Mouse (Mus musculus): ENCODE results near the gene Nek7. TPM values are rescaled to one million over a fixed set of nuclear protein-coding genes. Genes with fewer than 3 reads are reported as not detected.

Gene Nek7
- total and polyA plus RNA-seq, 3 experiments: 4.7 to 9.1 TPM; not detected in 1

DNA sequence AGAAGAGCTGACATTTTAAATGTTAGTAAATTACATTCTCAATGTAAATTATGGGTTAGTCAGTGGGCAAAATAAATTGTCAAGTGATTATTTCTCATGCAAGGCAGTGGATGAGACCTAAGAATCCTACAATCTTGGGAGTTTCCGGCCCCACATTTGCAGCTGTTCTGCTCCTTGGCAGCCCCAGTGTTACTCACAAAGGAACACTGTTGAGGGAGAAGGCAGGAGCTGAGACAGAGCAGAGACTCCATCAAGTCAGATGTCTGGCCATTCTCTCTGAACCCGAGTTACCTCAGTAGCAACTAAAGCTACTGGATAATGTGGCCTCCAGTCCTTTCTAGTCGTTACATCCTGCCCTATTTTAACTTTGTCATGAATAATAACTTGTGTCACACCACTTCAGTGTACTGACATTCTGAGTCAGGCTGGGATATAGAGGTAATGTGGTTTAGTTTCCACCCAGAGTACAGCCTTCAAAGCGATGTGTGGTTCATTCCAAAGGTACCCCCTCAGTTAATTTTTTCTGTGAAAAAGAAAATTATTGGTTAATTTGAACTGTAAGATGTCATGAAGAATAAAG lies 23.7 kb downstream of the Nek7 start:
- no peak for DNase-seq (ENCODE audit: low read depth, low spot score)
- Histone ChIP-seq H3K9ac (ENCODE audit: control insufficient read depth, low read depth, low read length, poor library complexity, severe bottlenecking) (no peak overlapping the region), H3K27me3 (ENCODE audit: control insufficient read depth in 1 of 2, insufficient read depth in 2 of 2, low read length in 2 of 2) (no peaks in the 10 kb centered on the region), H3K79me2 (ENCODE audit: control insufficient read depth, insufficient read depth, low read length, poor library complexity) (no peaks in the 10 kb centered on the region), H3K4me3 (ENCODE audit: control insufficient read depth in 1 of 2, insufficient read depth in 1 of 2, low read depth in 2 of 2, low read length in 2 of 2) (no peak overlapping the region), H3K4me1 (ENCODE audit: control insufficient read depth in 1 of 2, insufficient read depth in 2 of 2, low read length in 2 of 2) (no peaks in the 10 kb centered on the region), H3K27ac (ENCODE audit: control insufficient read depth, low read depth, low read length) (no peak overlapping the region), H3K9me3 (replicated peaks; ENCODE audit: insufficient read depth, low read length) (no peaks in the 10 kb centered on the region), H3K36me3 (ENCODE audit: control insufficient read depth in 1 of 2, insufficient read depth in 2 of 2, low read length in 2 of 2) (no peaks in the 10 kb centered on the region)
- no peak for TF ChIP-seq TBP (IDR thresholded peaks at IDR 0.05; ENCODE audit: low read depth, low read length)
- no peak for TF ChIP-seq MAX (IDR thresholded peaks at IDR 0.05; ENCODE audit: low read length)
- TF ChIP-seq MAZ (IDR thresholded peaks at IDR 0.05; ENCODE audit: low read depth, low read length): no peak

DNA sequence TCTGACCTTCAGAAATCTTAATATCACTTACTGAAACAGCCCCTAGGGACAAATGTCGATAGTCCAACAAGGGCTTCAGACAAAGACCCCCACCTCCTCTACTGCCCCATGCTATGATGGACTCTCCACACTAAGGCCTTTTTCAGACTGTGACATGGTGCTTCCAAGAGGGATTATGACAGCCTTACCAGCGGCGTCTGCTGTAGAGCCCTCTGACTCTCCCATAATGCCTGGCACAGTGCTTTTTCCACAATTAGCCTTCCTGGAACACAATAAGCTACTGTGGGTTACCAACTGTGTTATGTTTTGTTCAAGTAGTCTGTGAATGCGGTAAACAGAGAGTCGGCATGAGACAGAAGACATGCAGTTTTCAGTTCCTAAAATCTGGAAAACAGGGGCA lies 25.0 kb downstream of the Nek7 start:
- no peak for DNase-seq (ENCODE audit: low read depth, low spot score)
- Histone ChIP-seq H3K9ac (ENCODE audit: control insufficient read depth, low read depth, low read length, poor library complexity, severe bottlenecking) (no peak overlapping the region), H3K36me3 (ENCODE audit: control insufficient read depth in 1 of 2, insufficient read depth in 2 of 2, low read length in 2 of 2) (no peaks in the 10 kb centered on the region), H3K4me1 (ENCODE audit: control insufficient read depth in 1 of 2, insufficient read depth in 2 of 2, low read length in 2 of 2) (no peaks in the 10 kb centered on the region), H3K9me3 (replicated peaks; ENCODE audit: insufficient read depth, low read length) (no peaks in the 10 kb centered on the region), H3K79me2 (ENCODE audit: control insufficient read depth, insufficient read depth, low read length, poor library complexity) (no peaks in the 10 kb centered on the region), H3K4me3 (ENCODE audit: control insufficient read depth in 1 of 2, insufficient read depth in 1 of 2, low read depth in 2 of 2, low read length in 2 of 2) (no peak overlapping the region), H3K27ac (ENCODE audit: control insufficient read depth, low read depth, low read length) (no peak overlapping the region), H3K27me3 (ENCODE audit: control insufficient read depth in 1 of 2, insufficient read depth in 2 of 2, low read length in 2 of 2) (no peaks in the 10 kb centered on the region)
- TF ChIP-seq POLR2AphosphoS5 (IDR thresholded peaks at IDR 0.05; ENCODE audit: borderline replicate concordance, low read depth, low read length) (no peak), ZC3H11A (IDR thresholded peaks at IDR 0.05; ENCODE audit: low read depth, low read length) (no peak), SMC3 (IDR thresholded peaks at IDR 0.05; ENCODE audit: low read depth, low read length) (no peak), E2F4 (IDR thresholded peaks at IDR 0.05; ENCODE audit: borderline replicate concordance, low read depth, low read length) (no peak)

DNA sequence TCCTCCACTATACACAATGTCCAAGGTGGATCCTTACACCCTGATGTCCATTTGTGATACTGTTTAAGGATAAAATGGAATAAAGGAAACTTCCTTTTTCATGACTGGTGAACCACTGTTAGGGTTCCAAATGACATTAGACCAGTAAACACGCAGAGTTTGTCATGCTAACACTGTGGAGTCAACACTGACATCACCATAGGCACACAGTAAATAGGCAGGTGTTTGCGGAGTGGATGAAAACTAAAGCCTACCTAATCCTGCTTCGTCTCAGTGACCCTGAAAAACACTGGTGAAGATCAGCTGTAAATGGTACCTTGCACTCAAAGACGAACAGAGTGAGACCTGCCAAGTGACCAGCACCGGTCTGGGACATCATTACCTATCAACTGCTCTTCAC lies 26.0 kb downstream of the Nek7 start:
- Histone ChIP-seq H3K9me3 (replicated peaks; ENCODE audit: insufficient read depth, low read length) (no peaks in the 10 kb centered on the region), H3K4me3 (ENCODE audit: control insufficient read depth in 1 of 2, insufficient read depth in 1 of 2, low read depth in 2 of 2, low read length in 2 of 2) (no peak overlapping the region), H3K9ac (ENCODE audit: control insufficient read depth, low read depth, low read length, poor library complexity, severe bottlenecking) (no peak overlapping the region), H3K36me3 (ENCODE audit: control insufficient read depth in 1 of 2, insufficient read depth in 2 of 2, low read length in 2 of 2) (no peaks in the 10 kb centered on the region), H3K27me3 (ENCODE audit: control insufficient read depth in 1 of 2, insufficient read depth in 2 of 2, low read length in 2 of 2) (no peaks in the 10 kb centered on the region), H3K79me2 (ENCODE audit: control insufficient read depth, insufficient read depth, low read length, poor library complexity) (no peaks in the 10 kb centered on the region), H3K27ac (ENCODE audit: control insufficient read depth, low read depth, low read length) (no peak overlapping the region), H3K4me1 (ENCODE audit: control insufficient read depth in 1 of 2, insufficient read depth in 2 of 2, low read length in 2 of 2) (no peaks in the 10 kb centered on the region)
- TF ChIP-seq MEF2A (IDR thresholded peaks at IDR 0.05; ENCODE audit: extremely low read depth, insufficient replicate concordance, low read depth, low read length, poor library complexity, severe bottlenecking): no peak
- no peak for TF ChIP-seq ZMIZ1 (IDR thresholded peaks at IDR 0.05; ENCODE audit: low read depth, low read length)
- TF ChIP-seq EP300 (IDR thresholded peaks at IDR 0.05; ENCODE audit: low read depth in 1 of 2, low read length in 2 of 2): no peak
- no peak for DNase-seq (ENCODE audit: low read depth, low spot score)
